Mouse (Mus musculus): ENCODE measurements around the gene Lrrc8d.
A peak's percentile ranks its signal among the peaks of the same experiment; 100 is the strongest.

Gene Lrrc8d

DNA sequence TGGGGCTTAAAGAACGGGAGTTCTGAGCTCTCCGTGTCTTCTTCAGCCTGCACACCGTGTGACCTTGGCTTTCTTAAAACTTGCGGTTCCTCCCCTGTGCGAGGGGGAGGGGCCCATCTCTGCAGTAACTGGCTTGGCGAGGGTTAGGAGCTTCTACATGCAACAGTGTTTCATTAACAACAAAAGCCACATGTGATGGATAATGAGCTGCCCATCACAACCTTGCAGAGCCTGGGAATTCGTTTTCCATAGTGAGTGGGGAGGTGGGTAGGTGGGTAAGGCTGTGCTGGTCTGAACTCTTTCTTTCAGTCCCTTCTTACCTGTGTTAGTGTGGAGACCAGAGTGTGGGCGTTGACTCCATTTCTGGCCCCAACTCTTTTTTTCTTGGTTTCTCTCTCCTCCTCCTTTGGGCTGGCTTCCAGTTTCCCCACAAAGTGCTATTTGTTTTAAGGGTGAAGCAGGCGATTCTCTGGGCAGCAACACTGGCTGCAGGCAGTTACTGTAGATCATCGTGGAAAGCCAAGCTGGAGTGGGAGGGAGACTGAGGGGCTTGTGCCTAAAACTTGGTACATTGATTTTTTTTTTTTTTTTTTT, 15.9 kb downstream of the Lrrc8d start:
- no peak for DNase-seq (ENCODE audit: low read depth, low spot score)

GRCm38 (mm10) chr5:105717294-105717693, 17.5 kb downstream of the Lrrc8d start:
- DNase-seq (ENCODE audit: low read depth, low spot score) = no peak

- DNase-seq (ENCODE audit: low read depth, low spot score) = no peak
Measured at GRCm38 (mm10) chr5:105718138-105718670, 18.4 kb downstream of the Lrrc8d start.

- DNase-seq (ENCODE audit: low read depth, low spot score) = no peak
Measured at GRCm38 (mm10) chr5:105721267-105721666, 21.5 kb downstream of the Lrrc8d start.

DNA sequence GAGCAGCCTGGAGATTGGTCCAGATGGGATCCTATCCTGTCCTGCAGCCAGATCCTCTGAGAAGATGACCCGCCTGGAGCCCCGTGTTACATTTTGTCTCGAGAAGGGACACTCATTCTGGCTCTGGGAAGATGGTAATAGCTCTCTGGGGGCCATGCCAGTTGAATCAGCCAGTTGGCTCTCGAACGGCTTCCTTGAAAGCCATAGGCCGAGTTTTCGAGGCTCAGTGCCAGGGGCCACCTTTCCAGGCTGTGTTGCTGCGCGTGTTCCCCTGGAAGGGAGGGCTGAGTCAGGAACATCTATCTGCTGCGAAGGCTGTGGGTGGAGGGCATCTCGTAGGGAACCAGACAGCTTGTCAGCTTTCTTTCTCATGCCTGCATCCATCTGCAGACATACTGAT, 23.0 kb downstream of the Lrrc8d start:
- DNase-seq (ENCODE audit: low read depth, low spot score) = no peak

DNA sequence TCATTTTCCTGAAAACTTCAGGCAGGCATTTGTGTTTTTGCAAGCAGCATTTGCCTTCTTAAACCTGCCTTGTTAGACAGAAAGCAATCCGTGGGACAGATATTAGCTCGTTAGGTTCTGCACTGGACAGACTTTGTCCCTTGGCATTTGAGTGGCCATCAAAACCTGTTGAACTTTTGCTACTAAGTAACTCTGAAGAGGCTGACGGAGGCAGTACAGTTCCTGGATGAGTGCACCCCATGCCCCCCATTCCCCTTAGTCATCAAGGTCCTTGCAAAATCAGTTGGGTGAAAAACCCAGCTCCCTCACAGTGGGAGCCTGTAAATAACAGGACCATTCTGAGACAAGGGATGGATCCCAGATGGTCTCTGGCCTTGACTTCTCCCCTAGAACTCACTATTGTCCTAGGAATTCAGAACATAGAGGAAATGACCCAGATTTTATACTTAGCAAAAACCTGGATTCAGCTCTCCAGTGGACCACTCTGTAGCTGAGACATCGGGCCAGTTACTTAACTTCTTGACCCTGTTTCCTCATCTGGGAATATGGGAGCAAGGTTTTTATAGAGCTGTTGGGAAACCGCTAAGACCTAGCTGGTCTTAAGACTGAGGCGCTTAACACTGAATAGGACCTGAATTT, 30.5 kb downstream of the Lrrc8d start:
- no peak for DNase-seq (ENCODE audit: low read depth, low spot score)

DNA sequence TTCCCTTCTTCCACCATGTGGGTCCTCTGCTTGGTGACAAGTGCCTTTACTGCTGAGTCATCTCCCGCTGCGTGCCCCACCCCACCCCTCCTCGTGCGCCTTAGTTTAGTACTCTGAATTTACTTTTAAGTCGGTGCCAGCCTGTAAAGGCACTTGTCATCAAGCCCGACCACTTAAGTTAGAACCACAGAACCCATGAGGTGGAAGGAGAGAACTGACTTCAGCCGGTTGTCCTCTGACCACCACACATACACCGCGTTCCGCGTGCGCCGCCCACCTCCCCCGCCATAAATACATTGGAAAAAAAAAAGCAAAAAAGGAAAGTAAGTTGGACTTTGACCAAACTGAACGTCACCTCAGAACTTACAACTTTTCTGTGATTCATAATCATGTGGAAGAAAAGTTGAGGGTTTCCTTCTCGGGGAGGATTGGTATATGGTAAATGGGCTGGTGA, 31.4 kb downstream of the Lrrc8d start:
- DNase-seq (ENCODE audit: low read depth, low spot score) = no peak

GRCm38 (mm10) chr5:105731627-105732432, 32.1 kb downstream of the Lrrc8d start:
- no peak for DNase-seq (ENCODE audit: low read depth, low spot score)

DNA sequence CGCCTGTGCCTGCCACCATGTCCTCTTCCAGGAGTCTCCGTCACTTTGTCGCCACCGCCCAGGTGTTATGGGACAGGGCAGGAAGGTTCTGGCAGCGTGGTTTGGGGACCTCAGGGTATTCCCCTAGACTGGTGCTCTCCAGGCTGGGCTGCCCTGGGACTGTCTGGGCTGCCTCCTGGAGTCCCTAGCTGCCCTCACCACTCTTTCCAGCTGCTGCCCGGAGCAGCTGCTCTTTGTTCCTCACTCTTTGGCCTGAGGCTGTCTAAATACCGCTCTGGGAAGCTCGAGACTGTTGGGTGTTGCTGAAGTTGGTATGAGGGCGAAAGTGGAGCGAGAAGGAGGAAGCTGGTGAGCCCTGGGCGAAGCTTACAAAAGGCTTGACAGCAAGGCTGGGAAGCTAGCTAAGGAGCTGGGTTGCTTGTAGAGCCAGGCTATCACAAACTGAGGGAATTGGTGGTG, 32.7 kb downstream of the Lrrc8d start:
- no peak for DNase-seq (ENCODE audit: low read depth, low spot score)

GRCm38 (mm10) chr5:105733226-105733625, 33.5 kb downstream of the Lrrc8d start:
- DNase-seq (ENCODE audit: low read depth, low spot score) = no peak

GRCm38 (mm10) chr5:105736365-105736764, 36.6 kb downstream of the Lrrc8d start:
- DNase-seq (ENCODE audit: low read depth, low spot score) = no peak

DNA sequence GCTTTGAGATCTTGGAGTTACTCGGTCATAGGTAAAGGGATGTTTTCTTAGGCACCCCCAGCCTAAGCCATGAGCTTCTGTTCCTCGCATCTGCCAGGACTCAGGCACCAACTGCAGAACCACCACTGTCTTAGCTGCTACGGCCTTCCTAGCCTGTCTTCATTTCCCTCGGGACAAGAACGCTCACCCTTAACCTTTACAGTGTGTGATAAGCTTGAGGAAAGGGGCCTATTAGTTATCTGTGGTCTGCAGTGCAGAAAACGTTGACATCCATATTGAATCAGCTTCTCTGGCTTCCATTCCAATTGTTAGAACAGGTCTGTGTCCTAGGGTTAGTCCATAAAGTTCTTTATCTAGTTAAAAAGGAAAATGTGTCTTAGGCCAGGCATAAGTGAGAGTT, 37.4 kb downstream of the Lrrc8d start:
- DNase-seq (ENCODE audit: low read depth, low spot score) = no peak

GRCm38 (mm10) chr5:105740437-105740836, 40.7 kb downstream of the Lrrc8d start:
- DNase-seq (ENCODE audit: low read depth, low spot score) = no peak

DNA sequence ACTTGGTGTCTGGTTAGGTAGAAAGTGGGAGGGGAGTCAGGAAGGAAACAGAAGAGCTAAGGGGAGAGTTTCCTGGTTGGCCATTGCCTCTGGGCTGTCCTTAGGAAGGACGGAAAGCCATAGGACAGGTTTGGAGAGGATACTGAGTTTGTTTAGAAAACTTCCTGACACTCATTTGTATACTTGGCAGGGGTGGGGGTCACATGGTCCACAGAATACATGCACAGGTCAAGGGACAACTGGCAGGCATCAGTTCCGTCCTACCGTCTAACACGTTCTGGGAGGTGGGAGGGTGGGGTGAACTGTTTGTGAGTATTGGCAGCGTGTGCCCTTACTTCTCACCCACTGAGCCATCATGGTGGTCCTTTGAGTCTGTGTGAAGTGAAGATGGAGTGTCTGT, 42.9 kb downstream of the Lrrc8d start:
- DNase-seq (ENCODE audit: low read depth, low spot score) = no peak

DNA sequence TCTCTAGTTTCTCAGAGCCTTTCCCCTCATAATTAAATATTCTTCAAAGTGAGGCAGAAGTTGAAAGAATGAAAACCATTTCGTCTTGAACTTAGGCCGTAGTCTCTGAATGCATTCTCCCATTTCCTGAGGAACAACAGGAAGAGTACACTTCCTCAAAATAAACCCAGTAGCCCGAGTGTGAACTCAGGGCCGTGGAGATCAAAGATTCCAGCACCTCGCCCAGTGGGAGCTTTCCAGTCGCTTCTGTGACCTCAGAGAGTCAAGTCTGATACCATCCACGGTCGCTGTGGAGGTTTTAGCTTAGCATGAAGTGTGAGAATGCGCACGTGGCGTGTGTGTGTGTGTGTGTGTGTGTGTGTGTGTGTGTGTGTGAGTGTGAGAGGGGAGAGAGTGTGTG, 45.6 kb downstream of the Lrrc8d start:
- DNase-seq (ENCODE audit: low read depth, low spot score) = no peak

DNA sequence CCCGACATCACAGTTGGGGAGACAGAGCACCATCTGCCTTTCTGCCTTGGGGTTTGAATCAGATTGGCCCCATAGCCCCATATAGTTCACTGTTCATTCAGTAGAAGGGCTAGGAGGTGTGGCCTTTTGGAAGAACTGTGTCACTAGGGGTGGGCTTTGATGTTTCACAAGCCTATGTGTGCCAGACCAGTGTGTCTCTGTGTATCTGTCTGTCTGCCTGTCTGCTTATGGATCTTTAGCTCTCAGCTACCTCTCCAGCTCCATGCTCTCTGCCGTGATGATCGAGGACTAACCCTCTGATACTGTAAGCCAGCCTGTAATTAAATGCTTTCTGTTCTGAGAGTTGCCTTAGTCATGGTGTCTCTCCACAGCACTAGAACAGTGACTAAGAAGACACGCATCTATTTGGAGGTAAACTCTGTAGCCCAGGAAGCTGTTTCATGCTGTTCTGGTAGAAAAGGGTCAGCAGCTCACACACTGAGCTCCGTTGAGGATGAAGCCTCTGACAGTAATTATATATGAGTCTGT, 46.2 kb downstream of the Lrrc8d start:
- no peak for DNase-seq (ENCODE audit: low read depth, low spot score)

DNA sequence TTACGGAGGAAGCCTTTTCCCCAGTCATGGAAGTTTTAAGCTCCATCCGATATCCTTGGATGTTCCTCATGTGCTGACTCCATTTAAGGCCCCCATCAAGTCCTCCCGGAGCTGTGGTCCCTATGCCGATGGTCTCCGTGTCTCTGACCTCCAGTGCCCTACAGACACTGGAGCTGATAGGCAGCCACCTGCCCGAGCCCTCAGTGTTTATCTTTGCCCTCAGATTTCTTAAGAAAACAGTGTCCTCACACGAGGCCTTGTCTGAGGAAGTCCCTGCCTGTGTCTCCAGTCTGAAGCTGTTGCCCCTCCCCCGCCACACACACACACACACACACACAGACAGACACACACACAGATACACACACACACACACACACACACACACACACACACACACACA, 55.0 kb downstream of the Lrrc8d start:
- no peak for DNase-seq (ENCODE audit: low read depth, low spot score)

- no peak for DNase-seq (ENCODE audit: low read depth, low spot score)
Measured at GRCm38 (mm10) chr5:105755491-105755890, 55.7 kb downstream of the Lrrc8d start.

DNA sequence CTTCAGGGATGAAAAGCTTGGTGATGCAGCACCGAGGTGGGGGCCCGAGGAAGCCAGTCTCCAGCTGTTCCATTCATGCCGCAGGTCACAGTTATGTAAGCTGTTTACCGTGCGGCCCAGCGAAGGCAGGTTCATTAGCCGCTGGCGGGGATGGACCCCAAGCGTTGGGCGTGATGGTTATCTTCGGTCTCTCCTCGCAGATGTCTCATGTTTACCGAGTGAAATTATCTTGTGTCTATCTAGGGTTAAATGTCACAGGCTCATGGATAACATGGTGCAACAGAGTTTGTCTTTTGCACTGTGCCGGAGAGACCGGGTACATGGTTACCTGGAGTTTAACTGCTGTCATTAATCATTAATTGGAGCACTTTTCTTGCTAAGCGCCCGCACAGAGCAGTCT, 58.2 kb downstream of the Lrrc8d start:
- no peak for DNase-seq (ENCODE audit: low read depth, low spot score)

DNA sequence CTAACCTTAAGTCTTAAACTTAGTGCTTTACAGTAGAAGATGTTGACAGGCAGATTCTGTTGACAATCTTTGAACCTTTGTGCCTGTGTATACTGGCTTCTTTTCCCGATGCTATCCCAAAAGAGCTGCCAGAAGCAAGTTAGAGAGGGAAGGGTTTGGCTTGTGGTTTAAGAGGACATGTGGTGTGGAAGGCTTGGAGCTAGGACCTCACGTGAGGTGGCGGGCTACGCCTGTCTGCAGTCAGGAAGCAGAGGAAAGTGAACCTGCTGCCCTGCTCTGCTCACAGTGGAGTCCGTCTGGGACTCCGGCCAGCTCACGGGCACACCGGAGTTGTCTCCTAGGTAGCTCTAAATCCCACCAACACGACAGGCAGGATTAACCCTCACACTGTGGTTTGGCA, 59.1 kb downstream of the Lrrc8d start:
- no peak for DNase-seq (ENCODE audit: low read depth, low spot score)

DNA sequence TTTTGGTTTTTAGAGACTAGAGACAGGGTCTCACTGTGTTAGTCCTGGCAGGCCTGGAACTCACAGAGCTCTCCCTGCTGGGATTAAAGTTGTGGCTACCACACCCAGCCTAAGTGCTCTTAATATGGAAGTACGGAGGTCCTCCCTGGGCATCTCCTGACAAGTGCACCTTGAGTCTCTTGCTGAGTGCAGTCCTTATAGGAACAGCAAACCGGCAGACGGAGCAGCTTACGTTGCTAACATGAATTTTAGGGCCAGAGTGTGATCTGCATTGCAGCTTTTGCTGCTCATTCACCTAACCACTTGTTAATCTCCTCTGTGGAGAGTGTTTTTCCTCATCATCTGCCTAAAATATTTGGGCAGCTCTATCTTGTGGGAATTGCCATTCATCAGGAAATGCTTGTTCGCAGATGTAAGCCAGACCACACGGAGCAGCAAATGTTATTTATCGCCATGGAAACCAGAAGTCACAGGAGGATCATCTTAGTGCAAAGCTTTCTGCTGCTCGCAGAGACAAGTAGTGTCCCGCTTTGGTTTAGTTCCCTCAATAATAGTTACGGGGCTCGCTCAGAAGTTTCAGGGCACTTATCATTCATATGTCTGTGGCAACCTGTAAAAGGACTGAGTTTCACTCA, 62.2 kb downstream of the Lrrc8d start:
- peak; percentile 51 for DNase-seq (ENCODE audit: low read depth, low spot score)

DNA sequence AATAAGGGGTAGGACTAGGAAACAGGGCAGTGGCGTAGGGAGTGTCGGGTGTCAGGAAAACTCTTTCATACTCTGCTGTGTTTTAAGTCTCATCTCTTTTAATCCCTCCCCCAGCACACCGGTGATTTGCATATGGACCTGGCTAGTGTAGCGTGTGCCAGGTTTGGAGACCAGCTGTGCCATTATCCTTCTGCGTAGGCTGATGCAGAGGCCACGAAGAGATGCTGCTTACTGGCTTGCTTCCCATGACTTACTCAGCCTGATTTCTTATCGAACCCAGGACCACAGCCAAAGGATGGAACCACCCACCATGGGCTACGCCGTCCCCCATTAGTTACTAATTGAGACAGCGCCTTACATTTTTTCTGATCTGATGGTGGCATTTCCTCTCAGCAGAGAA, 64.6 kb downstream of the Lrrc8d start:
- no peak for DNase-seq (ENCODE audit: low read depth, low spot score)
